Mouse (Mus musculus) stomach, embryonic 14.5 days (tissue): ENCODE results near the gene Adcy10. TPM values are rescaled to one million over a fixed set of nuclear protein-coding genes. Genes with fewer than 3 reads are reported as not detected.

Experiments used
- ATAC-seq: fragments of 200-750 bp; cut with Nextera tagmentation; 2 replicates; pipeline ENCODE4 v1.8.0; 2017; ENCODE audit warnings: low read depth, moderate TSS enrichment; ENCODE audit not compliant: insufficient number of reproducible peaks, insufficient read depth, low FRiP score
- H3K27ac ChIP-seq: fragments of 300-500 bp; sonication (generic); 2 replicates; pipeline ENCODE4 v1.5.1; 2014; ENCODE audit warnings: mild to moderate bottlenecking, low read length, moderate library complexity, mixed read lengths
- H3K27me3 ChIP-seq: fragments of 300-500 bp; sonication (generic); 2 replicates; pipeline ENCODE4 v1.6.1; 2014; ENCODE audit warnings: low read length, control low read depth, mixed read lengths; ENCODE audit not compliant: control insufficient read depth, insufficient read depth
- H3K36me3 ChIP-seq: fragments of 300-500 bp; sonication (generic); 2 replicates; pipeline ENCODE4 v1.6.1; 2014; ENCODE audit warnings: mild to moderate bottlenecking, control low read depth, low read length, moderate library complexity, mixed read lengths; ENCODE audit not compliant: control insufficient read depth, insufficient read depth
- H3K4me1 ChIP-seq: fragments of 300-500 bp; sonication (generic); 2 replicates; pipeline ENCODE4 v1.6.1; 2014; ENCODE audit warnings: low read length, control low read depth, mixed read lengths; ENCODE audit not compliant: control insufficient read depth, insufficient read depth
- H3K4me2 ChIP-seq: fragments of 300-500 bp; sonication (generic); replicated peaks from 2 replicates; pipeline ENCODE4 v1.6.1; 2014; ENCODE audit warnings: low read depth, low read length, control low read depth
- H3K4me3 ChIP-seq: fragments of 300-500 bp; sonication (generic); 2 replicates; pipeline ENCODE4 v1.5.1; 2014; ENCODE audit warnings: low read depth, low read length, control low read depth
- H3K9ac ChIP-seq: fragments of 300-500 bp; sonication (generic); replicated peaks from 2 replicates; pipeline ENCODE4 v1.6.1; 2014; ENCODE audit warnings: low read depth, mild to moderate bottlenecking, control low read depth, low read length, moderate library complexity, mixed read lengths
- H3K9me3 ChIP-seq: fragments of 300-500 bp; sonication (generic); 2 replicates; pipeline ENCODE4 v1.6.1; 2016; ENCODE audit warnings: low read depth, low read length, control low read depth; ENCODE audit not compliant: control insufficient read depth
- WGBS: fragments of 180-500 bp; shearing (Covaris S2); extraction: QIAGEN DNeasy Blood & Tissue Kit; methylation state at CpG from one replicate; pipeline ENCODE4 v1.1.7; 2014; 5-methylcytosine and 5-hydroxymethylcytosine counted together
- polyA plus RNA-seq: library from polyadenylated mRNA; unstranded; fragments of >200 nt; fragmentation: Nextera tagmentation; extraction: Ambion mirVana; gene quantifications from 2 replicates; pipeline ENCODE4 v1.2.1, GENCODE M21; 2014

The Adcy10 gene
- polyA plus RNA-seq, 1 experiment from 2014 or later: 0.39 TPM

DNA sequence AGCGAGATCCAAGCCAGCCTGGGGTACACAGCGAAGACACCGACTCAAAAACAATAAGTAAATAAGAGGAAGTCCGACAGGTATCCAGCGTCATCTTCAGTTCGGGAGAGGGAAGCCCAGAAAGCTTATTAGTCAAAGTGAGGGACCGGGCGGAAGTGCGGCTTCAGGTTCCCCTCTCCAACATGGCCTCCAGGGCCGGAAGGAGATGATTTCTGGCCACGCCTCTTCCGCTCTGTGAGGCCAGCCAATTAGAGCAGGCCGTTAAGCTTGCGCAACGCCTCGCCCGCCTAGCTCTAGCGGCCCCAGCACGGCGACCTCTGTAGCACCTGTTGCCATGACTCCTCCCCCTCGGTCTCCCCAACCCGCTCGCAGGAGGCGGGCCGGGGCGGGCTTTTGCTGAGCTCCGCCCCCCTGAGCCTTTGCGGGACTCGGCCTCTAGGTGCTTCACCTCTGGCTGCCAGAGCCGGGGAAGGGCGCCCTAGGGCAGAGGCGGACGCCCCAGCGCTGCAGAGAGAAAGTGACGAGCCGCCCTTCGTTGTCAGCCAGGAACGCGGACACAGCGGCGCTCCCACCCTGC lies 24.1 kb upstream of the Adcy10 start:
- peak overlapping the region; percentile 96 for H3K27ac ChIP-seq
- H3K4me2 ChIP-seq: peak overlapping the region; percentile 63
- peak overlapping the region; percentile 73 for H3K9ac ChIP-seq
- 0 out of 2 replicates have a peak, but pooled peaks cover 3% of the 10 kb centered on the region for H3K4me1 ChIP-seq
- H3K36me3 ChIP-seq: no peaks in the 10 kb centered on the region
- ATAC-seq: peak; percentile 97
- H3K4me3 ChIP-seq: peak overlapping the region; percentile 96
- under 1% methylated on average over 40 of the region's 41 CpGs for WGBS
- no peaks in the 10 kb centered on the region for H3K27me3 ChIP-seq
- H3K9me3 ChIP-seq: no peaks in the 10 kb centered on the region

DNA sequence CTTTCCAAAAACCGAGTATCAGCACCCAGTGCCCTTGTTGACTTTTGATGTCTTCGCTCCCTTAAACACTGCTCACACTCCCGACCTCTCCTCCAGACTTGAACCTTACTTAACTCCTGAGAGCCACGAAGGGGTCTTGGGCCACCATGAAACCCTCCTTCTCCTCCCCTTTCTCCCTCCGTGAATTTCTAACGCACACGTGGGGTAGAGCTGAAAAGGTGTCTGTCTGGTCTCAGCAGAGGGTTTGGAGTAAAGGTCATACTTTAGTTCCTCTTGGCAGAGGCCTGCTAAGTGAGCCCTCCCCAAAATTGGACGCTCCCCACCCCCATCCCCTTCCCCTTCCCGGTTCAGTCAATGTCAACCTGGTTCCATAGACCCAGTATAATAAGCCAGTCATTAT lies 23.3 kb upstream of the Adcy10 start:
- WGBS: 6% methylated on average over 9 of the region's 9 CpGs

DNA sequence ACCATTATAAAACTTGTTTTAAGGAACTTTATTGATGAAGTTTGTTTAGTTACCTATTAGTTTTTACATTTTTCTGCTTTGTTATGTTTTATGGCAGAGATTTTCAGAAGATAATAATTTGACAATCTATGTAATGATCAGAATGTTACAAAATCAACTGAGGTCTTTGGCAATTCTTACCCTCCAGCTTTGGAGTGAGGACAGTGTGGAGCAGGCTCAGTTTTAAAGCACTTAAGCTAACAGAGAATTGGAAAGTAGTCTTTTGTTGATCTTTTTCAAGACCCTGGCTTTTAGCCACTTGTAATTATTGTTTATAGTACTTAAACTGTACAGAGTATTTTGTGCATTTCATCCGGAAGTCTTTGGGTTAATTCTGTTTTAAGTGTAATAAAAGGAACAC lies 22.1 kb upstream of the Adcy10 start:
- no peak for ATAC-seq
- Histone ChIP-seq H3K27ac (no peak overlapping the region), H3K4me3 (no peak overlapping the region), H3K9me3 (no peaks in the 10 kb centered on the region), H3K36me3 (no peaks in the 10 kb centered on the region), H3K4me2 (no peak overlapping the region), H3K4me1 (0 out of 2 replicates have a peak, but pooled peaks cover 3% of the 10 kb centered on the region), H3K9ac (no peak overlapping the region), H3K27me3 (no peaks in the 10 kb centered on the region)
- 67% methylated on average over 1 of the region's 1 CpGs for WGBS

More for the DNA sequence above, 23.3 kb upstream of the Adcy10 start:
- Histone ChIP-seq H3K9ac (peak overlapping the region; percentile 57), H3K4me3 (peak overlapping the region; percentile 96), H3K27me3 (no peaks in the 10 kb centered on the region), H3K9me3 (no peaks in the 10 kb centered on the region), H3K36me3 (no peaks in the 10 kb centered on the region), H3K4me1 (0 out of 2 replicates have a peak, but pooled peaks cover 3% of the 10 kb centered on the region), H3K4me2 (peak overlapping the region; percentile 63), H3K27ac (no peak overlapping the region)
- no peak for ATAC-seq

DNA sequence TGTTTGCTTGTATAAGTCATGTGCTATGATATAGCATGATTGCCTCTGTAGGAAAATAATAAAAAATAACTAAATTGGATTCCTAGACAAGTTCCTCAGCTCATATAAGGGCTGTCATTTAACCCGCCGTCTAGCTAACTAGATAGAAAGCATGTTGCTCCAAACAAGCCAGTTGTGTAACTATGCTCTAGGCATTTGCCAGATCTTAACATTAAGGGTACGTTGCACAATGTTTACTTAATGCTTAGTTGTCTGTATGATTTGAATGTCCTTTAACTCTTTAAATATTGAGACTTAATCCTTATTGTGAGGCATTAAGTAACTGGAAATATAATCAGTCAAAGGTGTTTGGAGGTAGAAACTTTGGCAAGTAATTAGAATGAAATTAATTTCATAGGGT lies 20.4 kb upstream of the Adcy10 start:
- Histone ChIP-seq H3K4me1 (no peaks in the 10 kb centered on the region), H3K27ac (no peak overlapping the region), H3K36me3 (no peaks in the 10 kb centered on the region), H3K9ac (no peak overlapping the region), H3K4me2 (no peak overlapping the region), H3K27me3 (no peaks in the 10 kb centered on the region), H3K4me3 (no peak overlapping the region), H3K9me3 (no peaks in the 10 kb centered on the region)
- ATAC-seq: no peak
- 79% methylated on average over 3 of the region's 3 CpGs for WGBS

DNA sequence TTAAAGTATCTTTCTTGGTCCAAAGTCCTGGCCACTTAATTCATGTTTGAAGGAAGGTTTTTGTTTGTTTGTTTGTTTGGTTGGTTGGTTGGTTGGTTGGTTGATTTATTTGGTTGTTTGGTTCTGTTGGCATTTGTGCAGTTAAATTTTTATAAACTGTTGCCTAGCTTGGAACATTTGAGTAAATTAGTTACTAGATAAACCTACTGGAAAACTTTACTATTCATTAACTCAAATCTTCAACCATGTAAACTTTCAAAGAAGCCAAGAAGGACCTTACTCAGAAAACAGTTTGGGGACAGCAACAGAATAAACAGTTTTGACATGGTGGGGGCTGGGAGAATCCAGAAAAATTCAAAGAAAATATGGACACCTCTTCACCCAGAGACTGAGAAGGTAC lies 16.0 kb upstream of the Adcy10 start:
- Histone ChIP-seq H3K27ac (no peak overlapping the region), H3K4me2 (no peak overlapping the region)

DNA sequence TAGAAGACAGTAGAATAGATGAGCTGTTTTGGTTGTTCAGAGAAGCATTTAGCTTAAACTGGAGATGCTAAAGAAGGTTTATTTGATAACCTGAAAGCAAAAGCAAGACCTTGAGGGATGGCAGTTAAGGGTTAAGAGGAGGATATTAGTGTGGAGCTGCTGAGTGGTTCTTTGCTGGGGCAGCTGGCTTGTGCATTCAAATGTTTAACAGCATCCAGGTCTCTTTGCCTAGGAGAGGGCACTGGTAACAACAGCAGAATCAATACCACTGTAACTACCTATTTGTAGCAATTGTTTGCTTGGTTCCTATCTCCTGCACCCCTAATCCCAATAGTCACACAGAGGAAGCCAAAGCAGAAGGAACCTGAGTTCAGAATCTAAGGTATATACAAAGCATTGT lies 15.3 kb upstream of the Adcy10 start:
- Histone ChIP-seq H3K4me1 (no peaks in the 10 kb centered on the region), H3K4me3 (no peak overlapping the region), H3K36me3 (no peaks in the 10 kb centered on the region), H3K27ac (no peak overlapping the region), H3K27me3 (no peaks in the 10 kb centered on the region), H3K9ac (no peak overlapping the region), H3K4me2 (no peak overlapping the region), H3K9me3 (no peaks in the 10 kb centered on the region)
- no peak for ATAC-seq

More for the DNA sequence above, 16.0 kb upstream of the Adcy10 start:
- no peaks in the 10 kb centered on the region for H3K27me3 ChIP-seq
- no peak overlapping the region for H3K9ac ChIP-seq
- H3K4me3 ChIP-seq: no peak overlapping the region
- no peaks in the 10 kb centered on the region for H3K9me3 ChIP-seq
- H3K36me3 ChIP-seq: no peaks in the 10 kb centered on the region
- no peak for ATAC-seq
- no peaks in the 10 kb centered on the region for H3K4me1 ChIP-seq

DNA sequence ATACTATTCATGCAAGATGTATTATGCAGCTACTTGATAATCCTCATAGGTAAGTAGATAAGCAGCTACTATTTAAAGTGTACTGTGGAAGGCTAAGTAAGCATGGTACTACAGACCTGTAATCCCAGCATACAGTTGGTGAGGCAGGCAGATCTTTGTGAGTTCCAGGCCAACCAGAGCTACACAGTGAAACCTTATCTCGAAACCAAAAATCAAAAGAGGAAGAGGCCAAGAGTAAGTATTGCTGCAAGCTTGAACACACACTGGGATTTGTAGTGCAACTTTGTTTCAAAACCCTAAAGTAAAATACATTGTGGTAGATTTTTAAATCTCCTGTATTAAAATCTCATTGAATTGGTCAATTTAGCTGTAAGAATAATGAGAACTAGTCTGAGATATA lies 13.5 kb upstream of the Adcy10 start:
- Histone ChIP-seq H3K9ac (no peak overlapping the region), H3K27me3 (no peaks in the 10 kb centered on the region), H3K4me3 (no peak overlapping the region), H3K27ac (no peak overlapping the region), H3K4me1 (no peaks in the 10 kb centered on the region), H3K9me3 (no peaks in the 10 kb centered on the region), H3K4me2 (no peak overlapping the region), H3K36me3 (no peaks in the 10 kb centered on the region)
- 90% methylated on average over 1 of the region's 1 CpGs for WGBS
- ATAC-seq: no peak

DNA sequence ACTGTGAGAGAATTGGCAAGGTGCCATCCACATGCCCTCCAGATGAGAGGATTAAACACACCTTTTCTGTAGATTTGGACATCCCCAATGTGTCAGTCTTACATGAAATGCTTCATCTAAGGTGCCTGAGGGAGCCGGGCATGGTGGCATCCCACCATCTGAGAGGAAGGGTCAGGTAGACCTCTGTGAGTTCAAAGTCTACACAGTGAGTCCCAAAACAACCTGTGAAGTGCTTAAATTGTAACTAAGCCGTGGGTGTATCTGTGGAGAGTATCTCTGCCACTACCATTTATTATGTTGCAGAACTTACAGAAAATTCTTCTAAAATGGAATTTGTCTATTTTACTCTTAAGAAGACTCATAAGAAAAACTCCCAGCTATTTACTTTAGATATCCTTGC lies 1.1 kb downstream of the Adcy10 start:
- Histone ChIP-seq H3K9ac (no peak overlapping the region), H3K36me3 (0 out of 2 replicates have a peak, but pooled peaks cover under 1% of the 10 kb centered on the region), H3K4me2 (no peak overlapping the region), H3K4me1 (no peaks in the 10 kb centered on the region), H3K9me3 (no peaks in the 10 kb centered on the region), H3K4me3 (no peak overlapping the region), H3K27ac (no peak overlapping the region), H3K27me3 (no peaks in the 10 kb centered on the region)
- ATAC-seq: no peak
- 83% methylated on average over 2 of the region's 2 CpGs for WGBS

DNA sequence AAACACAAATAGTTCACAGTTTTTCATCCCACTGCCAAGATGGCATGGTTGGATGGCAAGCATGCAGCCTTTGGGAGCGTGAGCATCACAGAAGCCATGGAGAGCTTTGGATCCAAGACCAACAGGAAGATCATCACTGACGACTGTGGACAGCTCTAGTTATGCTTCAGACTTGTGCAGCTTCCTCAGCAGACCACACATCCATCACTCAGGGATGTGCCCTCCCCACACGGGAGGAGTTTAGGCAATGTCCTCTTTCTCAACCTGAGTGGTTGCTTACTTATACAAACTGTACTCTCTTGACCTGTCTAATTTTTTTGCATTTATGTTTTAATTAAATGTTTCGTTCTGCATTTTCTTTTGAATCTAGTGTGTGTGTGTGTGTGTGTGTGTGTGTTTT lies 4.2 kb downstream of the Adcy10 start:
- H3K9ac ChIP-seq: no peak overlapping the region
- no peaks in the 10 kb centered on the region for H3K36me3 ChIP-seq
- no peak overlapping the region for H3K27ac ChIP-seq
- H3K4me1 ChIP-seq: no peaks in the 10 kb centered on the region
- H3K9me3 ChIP-seq: no peaks in the 10 kb centered on the region
- no peak for ATAC-seq
- H3K4me3 ChIP-seq: no peak overlapping the region
- no peaks in the 10 kb centered on the region for H3K27me3 ChIP-seq
- WGBS: 68% methylated on average over 4 of the region's 4 CpGs
- H3K4me2 ChIP-seq: no peak overlapping the region
